Mouse (Mus musculus): ENCODE data around the gene Zfyve27. TPM values are rescaled to one million over a fixed set of nuclear protein-coding genes. Genes with fewer than 3 reads are reported as not detected.

The Zfyve27 gene
- polyA plus RNA-seq, 1 experiment, result 53.9 TPM

- no peak for TF ChIP-seq POLR2A (IDR thresholded peaks at IDR 0.05; ENCODE audit: borderline replicate concordance, extremely low read depth, low read depth, low read length)
- TF ChIP-seq CTCF (IDR thresholded peaks at IDR 0.05; ENCODE audit: insufficient read depth, low read length), result no peak
- Histone ChIP-seq H3K4me3 (replicated peaks; ENCODE audit: extremely low read depth, low read depth, low read length) (peak overlapping the region; percentile 92), H3K4me1 (ENCODE audit: control insufficient read depth, insufficient read depth, low read length) (peaks cover 23% of the 10 kb centered on the region)
- DNase-seq, result no peak
- 7% methylated on average over 23 of the region's 23 CpGs for WGBS
These were observed 35.6 kb upstream of the Zfyve27 start for GRCm38 (mm10) chr19:42128052-42128740.

- peaks cover 23% of the 10 kb centered on the region for H3K4me1 ChIP-seq (ENCODE audit: control insufficient read depth, insufficient read depth, low read length)
- WGBS, result under 1% methylated on average over 54 of the region's 54 CpGs
- H3K4me3 ChIP-seq (replicated peaks; ENCODE audit: extremely low read depth, low read depth, low read length), result peak within 1 kb of the TSS; percentile 92
- DNase-seq, result peak; percentile 100
- no peak for TF ChIP-seq CTCF (IDR thresholded peaks at IDR 0.05; ENCODE audit: insufficient read depth, low read length)
- TF ChIP-seq POLR2A (IDR thresholded peaks at IDR 0.05; ENCODE audit: borderline replicate concordance, extremely low read depth, low read depth, low read length), result peak; percentile 84; the same call in 1 of the 2 replicates
These were observed 34.8 kb upstream of the Zfyve27 start, which contains the start of gene Avpi1 for GRCm38 (mm10) chr19:42128787-42129508. Avpi1 (minus strand) TSS chr19:42129059.

GRCm38 (mm10) chr19:42129509-42130293, 34.0 kb upstream of the Zfyve27 start:
- WGBS, result 28% methylated on average over 14 of the region's 14 CpGs
- Histone ChIP-seq H3K4me3 (replicated peaks; ENCODE audit: extremely low read depth, low read depth, low read length) (peak overlapping the region; percentile 47), H3K4me1 (ENCODE audit: control insufficient read depth, insufficient read depth, low read length) (peaks cover 23% of the 10 kb centered on the region)
- TF ChIP-seq CTCF (IDR thresholded peaks at IDR 0.05; ENCODE audit: insufficient read depth, low read length) (no peak), POLR2A (IDR thresholded peaks at IDR 0.05; ENCODE audit: borderline replicate concordance, extremely low read depth, low read depth, low read length) (no peak)
- no peak for DNase-seq

- Histone ChIP-seq H3K4me3 (replicated peaks; ENCODE audit: extremely low read depth, low read depth, low read length) (no peak overlapping the region), H3K4me1 (ENCODE audit: control insufficient read depth, insufficient read depth, low read length) (peaks cover 23% of the 10 kb centered on the region)
- 34% methylated on average over 3 of the region's 3 CpGs for WGBS
- DNase-seq, result no peak
- TF ChIP-seq POLR2A (IDR thresholded peaks at IDR 0.05; ENCODE audit: borderline replicate concordance, extremely low read depth, low read depth, low read length) (no peak), CTCF (IDR thresholded peaks at IDR 0.05; ENCODE audit: insufficient read depth, low read length) (no peak)
These were observed 33.5 kb upstream of the Zfyve27 start for GRCm38 (mm10) chr19:42130294-42130606.

GRCm38 (mm10) chr19:42131101-42131500, 32.6 kb upstream of the Zfyve27 start:
- peak; percentile 50 for DNase-seq
- WGBS, result 31% methylated on average over 5 of the region's 5 CpGs
- H3K4me3 ChIP-seq (replicated peaks; ENCODE audit: extremely low read depth, low read depth, low read length), result no peak overlapping the region
- no peak for TF ChIP-seq CTCF (IDR thresholded peaks at IDR 0.05; ENCODE audit: insufficient read depth, low read length)
- TF ChIP-seq POLR2A (IDR thresholded peaks at IDR 0.05; ENCODE audit: borderline replicate concordance, extremely low read depth, low read depth, low read length), result 0 out of 2 replicates have a peak, but pooled peaks have one; percentile 7
- H3K4me1 ChIP-seq (ENCODE audit: control insufficient read depth, insufficient read depth, low read length), result peaks cover 22% of the 10 kb centered on the region

- H3K4me3 ChIP-seq (replicated peaks; ENCODE audit: extremely low read depth, low read depth, low read length), result no peak overlapping the region
- no peak for DNase-seq
- no peak for TF ChIP-seq POLR2A (IDR thresholded peaks at IDR 0.05; ENCODE audit: borderline replicate concordance, extremely low read depth, low read depth, low read length)
- TF ChIP-seq CTCF (IDR thresholded peaks at IDR 0.05; ENCODE audit: insufficient read depth, low read length), result no peak
- H3K4me1 ChIP-seq (ENCODE audit: control insufficient read depth, insufficient read depth, low read length), result peaks cover 15% of the 10 kb centered on the region
These were observed 28.7 kb upstream of the Zfyve27 start for GRCm38 (mm10) chr19:42135070-42135469.

- no peak for DNase-seq
- WGBS, result 65% methylated on average over 5 of the region's 5 CpGs
- peaks cover 10% of the 10 kb centered on the region for H3K4me1 ChIP-seq (ENCODE audit: control insufficient read depth, insufficient read depth, low read length)
- TF ChIP-seq CTCF (IDR thresholded peaks at IDR 0.05; ENCODE audit: insufficient read depth, low read length) (no peak), POLR2A (IDR thresholded peaks at IDR 0.05; ENCODE audit: borderline replicate concordance, extremely low read depth, low read depth, low read length) (no peak)
- no peak overlapping the region for H3K4me3 ChIP-seq (replicated peaks; ENCODE audit: extremely low read depth, low read depth, low read length)
These were observed 27.6 kb upstream of the Zfyve27 start for GRCm38 (mm10) chr19:42136126-42136525.

GRCm38 (mm10) chr19:42137167-42137672, 26.5 kb upstream of the Zfyve27 start:
- DNase-seq, result no peak
- no peak for TF ChIP-seq CTCF (IDR thresholded peaks at IDR 0.05; ENCODE audit: insufficient read depth, low read length)
- no peak for TF ChIP-seq POLR2A (IDR thresholded peaks at IDR 0.05; ENCODE audit: borderline replicate concordance, extremely low read depth, low read depth, low read length)
- WGBS, result 91% methylated on average over 4 of the region's 4 CpGs
- H3K4me1 ChIP-seq (ENCODE audit: control insufficient read depth, insufficient read depth, low read length), result peaks cover 4% of the 10 kb centered on the region; the same call in 1 of the 2 replicates
- no peak overlapping the region for H3K4me3 ChIP-seq (replicated peaks; ENCODE audit: extremely low read depth, low read depth, low read length)

Data from lung, adult 2 months (tissue).